Mouse (Mus musculus): ENCODE measurements around the gene Nsd1. TPM values are rescaled to one million over a fixed set of nuclear protein-coding genes. Genes with fewer than 3 reads are reported as not detected.

The Nsd1 gene
- polyA plus RNA-seq, 1 experiment from 2014 or later = 55.7 TPM

DNA sequence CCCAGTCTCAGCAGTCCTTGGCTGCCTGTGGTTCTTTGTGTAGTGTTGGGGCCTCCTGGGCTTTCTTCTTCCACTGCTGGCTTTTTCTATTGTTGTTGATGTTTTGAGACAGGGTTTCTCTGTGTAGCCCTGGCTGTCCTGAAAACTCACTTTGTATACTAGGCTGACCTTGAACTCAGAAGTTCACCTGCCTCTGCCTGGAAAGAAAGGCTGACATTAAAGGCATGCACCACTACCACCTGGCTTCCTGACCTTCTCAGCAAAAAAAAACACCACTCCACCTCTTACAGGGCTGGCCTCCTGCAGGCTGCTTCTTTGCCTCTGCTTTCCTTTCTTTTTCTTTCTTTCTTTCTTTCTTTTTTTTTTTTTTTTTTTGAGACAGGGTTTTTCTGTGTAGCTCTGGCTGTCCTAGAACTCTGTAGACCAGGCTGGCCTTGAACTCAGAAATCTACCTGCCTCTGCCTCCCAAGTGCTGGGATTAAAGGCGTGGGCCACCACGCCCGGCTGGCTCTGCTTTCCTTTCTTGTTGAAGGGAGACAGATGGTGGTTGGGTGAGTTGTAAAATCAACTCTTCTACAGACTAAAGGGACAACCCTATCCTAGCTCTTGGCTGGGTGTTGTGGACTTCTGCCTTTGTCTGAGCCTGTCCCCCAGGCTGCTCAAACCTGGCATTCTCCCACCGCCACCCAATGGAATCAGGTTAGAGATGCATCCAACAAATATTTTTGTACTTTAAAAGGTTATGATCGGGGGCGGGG, 4.0 kb upstream of the Nsd1 start:
- Histone ChIP-seq H3K27ac (ENCODE audit: low read length) (no peak overlapping the region), H3K9ac (replicated peaks; ENCODE audit: low read depth) (no peak overlapping the region), H3K27me3 (replicated peaks; ENCODE audit: insufficient read depth, low read length) (no peaks in the 10 kb centered on the region), H3K4me1 (ENCODE audit: insufficient read depth, low read depth, low read length) (no peaks in the 10 kb centered on the region), H3K4me2 (replicated peaks; ENCODE audit: low read depth, low read length) (no peak overlapping the region), H3K4me3 (ENCODE audit: low read depth, low read length) (no peak overlapping the region), H3K9me3 (ENCODE audit: low read length) (no peaks in the 10 kb centered on the region), H3K36me3 (ENCODE audit: insufficient read depth, low read length) (no peaks in the 10 kb centered on the region)
- 91% methylated on average over 6 of the region's 6 CpGs for WGBS
- no peak for DNase-seq (ENCODE audit: low spot score)
- no peak for ATAC-seq
- TF ChIP-seq CTCF (IDR thresholded peaks at IDR 0.05) (no peak), EP300 (IDR thresholded peaks at IDR 0.05) (no peak)

DNA sequence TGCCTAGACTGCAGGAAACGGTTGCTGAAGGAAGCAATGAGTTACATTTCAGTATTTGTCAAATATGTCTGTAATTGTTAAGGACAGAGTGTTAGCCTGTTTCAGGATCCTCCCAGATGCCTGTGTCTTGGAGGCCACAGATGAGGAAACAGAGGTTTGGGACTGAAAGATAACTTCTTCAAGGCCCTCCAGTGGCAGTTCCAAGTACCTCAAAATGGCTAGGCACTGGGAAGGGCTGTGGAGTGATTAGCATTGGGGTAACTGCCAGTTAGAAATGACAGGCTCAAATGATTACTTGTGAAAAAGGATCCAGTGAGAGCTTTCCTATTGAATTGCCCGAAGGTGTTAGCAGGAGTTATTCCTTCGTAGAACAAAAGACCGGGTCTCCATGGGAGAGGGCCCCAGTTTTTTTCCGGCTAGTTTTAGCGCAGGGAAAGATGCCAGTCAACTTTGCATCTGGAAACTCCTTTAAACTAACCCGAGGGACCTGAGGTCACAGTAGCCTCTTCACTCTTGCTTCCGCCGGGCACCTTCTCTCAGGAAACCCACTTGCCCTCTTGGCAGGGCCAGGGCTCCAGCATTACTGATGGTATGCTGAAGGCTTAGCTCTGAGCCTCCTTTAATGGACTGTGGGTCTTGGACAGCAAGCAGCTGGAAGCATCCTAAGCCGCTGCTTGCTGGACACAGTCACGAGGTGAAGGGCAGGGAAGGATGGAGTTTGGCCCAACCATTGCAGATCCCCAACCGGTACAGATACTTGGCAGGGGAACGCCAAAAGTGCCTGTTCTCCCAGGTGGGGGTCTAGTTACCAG, 539 bp upstream of the Nsd1 start:
- Histone ChIP-seq H3K4me1 (ENCODE audit: insufficient read depth, low read depth, low read length) (peaks cover 10% of the 10 kb centered on the region; the same call in 1 of the 2 replicates), H3K9ac (replicated peaks; ENCODE audit: low read depth) (no peak overlapping the region), H3K4me2 (replicated peaks; ENCODE audit: low read depth, low read length) (no peak overlapping the region), H3K36me3 (ENCODE audit: insufficient read depth, low read length) (no peaks in the 10 kb centered on the region), H3K27me3 (replicated peaks; ENCODE audit: insufficient read depth, low read length) (no peaks in the 10 kb centered on the region), H3K9me3 (ENCODE audit: low read length) (no peaks in the 10 kb centered on the region), H3K4me3 (ENCODE audit: low read depth, low read length) (no peak overlapping the region), H3K27ac (ENCODE audit: low read length) (no peak overlapping the region)
- no peak for DNase-seq (ENCODE audit: low spot score)
- no peak for ATAC-seq
- TF ChIP-seq EP300 (IDR thresholded peaks at IDR 0.05) (no peak), CTCF (IDR thresholded peaks at IDR 0.05) (peak; percentile 38)
- 75% methylated on average over 13 of the region's 13 CpGs for WGBS

DNA sequence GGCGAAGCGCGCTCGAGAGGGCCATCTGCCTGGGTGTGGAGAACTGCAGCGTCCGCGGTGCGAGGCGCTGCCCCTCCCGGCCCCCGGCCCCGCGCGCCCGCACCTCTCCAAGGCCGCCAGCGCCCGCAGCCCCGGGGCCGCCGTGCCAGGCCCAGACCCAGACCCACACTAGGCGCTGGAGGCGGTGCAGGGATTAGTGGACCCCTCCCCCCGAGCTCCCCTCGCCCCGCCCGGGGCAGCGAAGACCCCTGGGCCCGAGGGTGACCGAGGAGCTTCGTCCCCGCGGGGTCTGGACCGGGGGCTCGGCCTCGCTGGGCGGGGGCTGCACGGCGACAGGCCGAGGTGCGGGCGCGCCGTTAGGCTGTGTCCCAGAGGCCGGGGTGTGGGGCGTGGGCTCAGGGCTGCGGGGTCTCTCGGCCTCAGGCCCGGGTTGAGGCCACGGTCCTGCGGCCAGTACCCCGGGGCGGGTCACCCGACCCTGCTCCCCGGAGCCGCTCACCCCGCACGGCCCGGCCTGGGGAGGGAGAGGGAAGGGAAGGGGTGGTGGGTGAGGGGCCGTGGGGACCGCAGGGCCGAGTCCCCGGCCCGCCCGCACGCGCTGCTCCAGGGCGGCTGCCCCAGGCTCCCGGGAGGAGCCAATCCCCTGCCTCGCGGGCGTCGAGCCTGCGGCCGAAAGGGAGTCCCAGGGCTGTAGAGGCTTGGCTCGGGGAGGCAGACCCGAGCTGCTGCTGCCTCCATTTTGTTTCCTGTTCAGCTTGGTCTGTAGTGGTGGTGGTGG, 800 bp downstream of the Nsd1 start:
- 1% methylated on average over 36 of the region's 77 CpGs for WGBS
- H3K27ac ChIP-seq (ENCODE audit: low read length) = peak overlapping the region; percentile 98
- peaks cover 13% of the 10 kb centered on the region; the same call in 1 of the 2 replicates for H3K4me1 ChIP-seq (ENCODE audit: insufficient read depth, low read depth, low read length)
- DNase-seq (ENCODE audit: low spot score) (peak; percentile 74), ATAC-seq (peak; percentile 39)
- H3K9ac ChIP-seq (replicated peaks; ENCODE audit: low read depth) = peak overlapping the region; percentile 88
- H3K36me3 ChIP-seq (ENCODE audit: insufficient read depth, low read length) = no peaks in the 10 kb centered on the region
- H3K9me3 ChIP-seq (ENCODE audit: low read length) = no peaks in the 10 kb centered on the region
- peak overlapping the region; percentile 81 for H3K4me2 ChIP-seq (replicated peaks; ENCODE audit: low read depth, low read length)
- TF ChIP-seq EP300 (IDR thresholded peaks at IDR 0.05) (no peak), CTCF (IDR thresholded peaks at IDR 0.05) (peak; percentile 53)
- peak overlapping the region; percentile 75 for H3K4me3 ChIP-seq (ENCODE audit: low read depth, low read length)
- H3K27me3 ChIP-seq (replicated peaks; ENCODE audit: insufficient read depth, low read length) = no peaks in the 10 kb centered on the region

DNA sequence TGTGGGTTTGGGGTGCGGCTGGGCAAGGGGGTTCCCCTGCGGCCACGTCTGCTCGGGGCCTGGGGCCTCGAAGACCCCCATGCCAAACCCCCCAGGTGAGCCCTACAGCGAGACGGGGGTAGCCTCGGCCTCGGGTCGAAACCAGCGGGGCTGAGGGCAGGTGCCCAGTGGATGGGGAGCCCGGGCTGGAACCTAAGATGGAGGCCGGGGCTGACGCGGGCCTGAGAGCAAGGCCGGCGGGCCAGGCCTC, 1.3 kb downstream of the Nsd1 start:
- ATAC-seq (peak; percentile 55), DNase-seq (ENCODE audit: low spot score) (peak; percentile 73)
- H3K9ac ChIP-seq (replicated peaks; ENCODE audit: low read depth) = peak overlapping the region; percentile 88
- H3K36me3 ChIP-seq (ENCODE audit: insufficient read depth, low read length) = peaks cover 2% of the 10 kb centered on the region; the same call in 1 of the 2 replicates
- no peaks in the 10 kb centered on the region for H3K27me3 ChIP-seq (replicated peaks; ENCODE audit: insufficient read depth, low read length)
- H3K27ac ChIP-seq (ENCODE audit: low read length) = peak overlapping the region; percentile 98
- H3K9me3 ChIP-seq (ENCODE audit: low read length) = no peaks in the 10 kb centered on the region
- H3K4me3 ChIP-seq (ENCODE audit: low read depth, low read length) = peak overlapping the region; percentile 75
- TF ChIP-seq EP300 (IDR thresholded peaks at IDR 0.05) (no peak), CTCF (IDR thresholded peaks at IDR 0.05) (no peak)
- 4% methylated on average over 17 of the region's 17 CpGs for WGBS
- peak overlapping the region; percentile 81 for H3K4me2 ChIP-seq (replicated peaks; ENCODE audit: low read depth, low read length)
- peaks cover 15% of the 10 kb centered on the region; the same call in 1 of the 2 replicates for H3K4me1 ChIP-seq (ENCODE audit: insufficient read depth, low read depth, low read length)

DNA sequence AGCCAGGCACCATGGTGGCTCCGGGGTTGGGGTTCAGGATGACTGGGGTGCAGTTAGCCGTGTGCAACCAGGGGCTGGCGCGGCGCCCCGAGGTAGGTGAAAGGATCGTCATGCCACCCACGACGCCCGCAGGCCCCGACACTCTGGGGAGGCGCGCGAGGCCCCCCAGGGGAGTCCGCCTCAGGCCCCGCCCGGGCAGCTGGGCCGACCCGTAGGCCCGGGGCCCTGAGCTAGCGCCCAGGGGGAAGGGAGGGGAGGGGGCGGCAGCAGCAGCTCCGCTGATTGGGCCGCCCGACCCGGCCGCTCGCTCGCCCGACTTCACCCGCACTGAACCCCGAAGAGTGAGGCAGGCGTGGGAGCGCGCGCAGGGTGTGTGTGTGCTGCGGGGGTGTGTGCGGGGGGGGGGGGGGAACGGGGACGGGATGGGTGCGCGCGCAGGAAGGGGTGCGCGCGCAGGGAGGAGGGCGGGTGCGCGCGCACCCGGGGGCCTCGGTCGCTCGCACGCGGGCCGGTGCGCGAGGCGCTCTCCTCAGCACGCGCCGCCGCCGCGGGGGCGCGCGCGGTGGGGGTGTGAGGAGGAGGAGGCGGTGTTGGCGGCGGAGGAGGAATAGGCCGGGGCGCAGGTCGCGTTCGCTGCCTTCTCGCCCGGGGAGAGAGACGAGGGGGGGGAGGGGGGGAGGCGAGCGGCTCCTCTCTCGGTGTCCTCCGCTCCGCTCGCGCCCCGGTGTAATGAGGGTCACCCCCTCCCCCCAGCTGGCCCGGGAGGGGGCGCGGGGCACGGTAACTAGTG, 1.8 kb downstream of the Nsd1 start:
- ATAC-seq (peak; percentile 80), DNase-seq (ENCODE audit: low spot score) (peak; percentile 94)
- Histone ChIP-seq H3K36me3 (ENCODE audit: insufficient read depth, low read length) (peaks cover 7% of the 10 kb centered on the region; the same call in 1 of the 2 replicates), H3K4me1 (ENCODE audit: insufficient read depth, low read depth, low read length) (peaks cover 20% of the 10 kb centered on the region; the same call in 1 of the 2 replicates), H3K4me2 (replicated peaks; ENCODE audit: low read depth, low read length) (peak overlapping the region; percentile 81), H3K27me3 (replicated peaks; ENCODE audit: insufficient read depth, low read length) (no peaks in the 10 kb centered on the region), H3K9me3 (ENCODE audit: low read length) (no peaks in the 10 kb centered on the region), H3K4me3 (ENCODE audit: low read depth, low read length) (peak overlapping the region; percentile 75), H3K9ac (replicated peaks; ENCODE audit: low read depth) (peak overlapping the region; percentile 88), H3K27ac (ENCODE audit: low read length) (peak overlapping the region; percentile 98)
- 0% methylated on average over 21 of the region's 93 CpGs for WGBS
- TF ChIP-seq CTCF (IDR thresholded peaks at IDR 0.05) (no peak; the same call in 1 of the 2 replicates), EP300 (IDR thresholded peaks at IDR 0.05) (no peak)

Data from lung, postnatal 0 days (tissue).